Mouse (Mus musculus) adrenal gland, adult 8-10 months (tissue): Measurements from ENCODE around the gene Apof. TPM values are rescaled to one million over a fixed set of nuclear protein-coding genes. Genes with fewer than 3 reads are reported as not detected.

ENCODE experiments used
- DNase-seq: peaks from one replicate; pipeline ENCODE4 v3.0.0; 2022
- total RNA-seq, 4 experiments: library from RNA; stranded (reverse); gene quantifications; 2 replicates each; pipeline ENCODE4 v1.2.4; 2022

Gene Apof
- total RNA-seq = 10 to 100 TPM in 2 of 4 experiments, 1 to 10 TPM in 2; 1.6 to 14.7 (median 6.9) TPM

- DNase-seq = peak; percentile 54
These were observed at the start of gene Apof for GRCm38 (mm10) chr10:128268371-128268770. TSS of gene Apof (plus strand) at chr10:128268671.

GRCm38 (mm10) chr10:128221533-128222286 is 46.8 kb upstream of the Apof start:
- no peak for DNase-seq

GRCm38 (mm10) chr10:128225064-128225463 is 43.4 kb upstream of the Apof start:
- DNase-seq = no peak

- DNase-seq = no peak
These were observed 42.9 kb upstream of the Apof start, which contains the start of gene Mip for GRCm38 (mm10) chr10:128225538-128225937. TSS of gene Mip (plus strand) at chr10:128225838.

GRCm38 (mm10) chr10:128227592-128227991 is 40.9 kb upstream of the Apof start:
- no peak for DNase-seq

- no peak for DNase-seq
These were observed 40.5 kb upstream of the Apof start for GRCm38 (mm10) chr10:128228009-128228408.

- DNase-seq = no peak
These were observed 37.9 kb upstream of the Apof start for GRCm38 (mm10) chr10:128230582-128230981.

GRCm38 (mm10) chr10:128231146-128231545 is 37.3 kb upstream of the Apof start:
- DNase-seq = no peak

GRCm38 (mm10) chr10:128231697-128232419 is 36.6 kb upstream of the Apof start, which contains the start of gene Timeless:
TSS of gene Timeless (plus strand) at chr10:128232065.
- peak; percentile 70 for DNase-seq

- no peak for DNase-seq
These were observed 36.0 kb upstream of the Apof start for GRCm38 (mm10) chr10:128232420-128232985.

GRCm38 (mm10) chr10:128236321-128236720 is 32.1 kb upstream of the Apof start:
- no peak for DNase-seq

GRCm38 (mm10) chr10:128237807-128238480 is 30.5 kb upstream of the Apof start:
- DNase-seq = no peak

GRCm38 (mm10) chr10:128239140-128239539 is 29.3 kb upstream of the Apof start:
- no peak for DNase-seq

GRCm38 (mm10) chr10:128240131-128240530 is 28.3 kb upstream of the Apof start:
- no peak for DNase-seq

- DNase-seq = no peak
These were observed 25.2 kb upstream of the Apof start for GRCm38 (mm10) chr10:128243252-128243651.

- DNase-seq = no peak
These were observed 24.4 kb upstream of the Apof start for GRCm38 (mm10) chr10:128244121-128244520.

GRCm38 (mm10) chr10:128247020-128247732 is 21.3 kb upstream of the Apof start:
- DNase-seq = no peak

- no peak for DNase-seq
These were observed 17.9 kb upstream of the Apof start for GRCm38 (mm10) chr10:128250565-128250964.

- DNase-seq = no peak
These were observed 14.7 kb upstream of the Apof start, which contains the start of gene Apon for GRCm38 (mm10) chr10:128253677-128254255. TSS of gene Apon (plus strand) at chr10:128254096.

- no peak for DNase-seq
These were observed 12.5 kb upstream of the Apof start for GRCm38 (mm10) chr10:128255925-128256324.

- DNase-seq = no peak
These were observed 12.1 kb upstream of the Apof start for GRCm38 (mm10) chr10:128256328-128256727.

- DNase-seq = no peak
These were observed 9.5 kb upstream of the Apof start for GRCm38 (mm10) chr10:128258953-128259352.
